Mouse (Mus musculus): ENCODE data around the gene Man1a. TPM values are rescaled to one million over a fixed set of nuclear protein-coding genes. Genes with fewer than 3 reads are reported as not detected.

Gene Man1a
- polyA plus RNA-seq, 1 experiment from 2014 or later, result 3.0 TPM

- Histone ChIP-seq H3K9me3 (ENCODE audit: control insufficient read depth, low read length) (no peaks in the 10 kb centered on the region), H3K4me1 (replicated peaks; ENCODE audit: control insufficient read depth, insufficient read depth, low read length) (peaks cover 3% of the 10 kb centered on the region; the same call in 1 of the 2 replicates), H3K4me2 (ENCODE audit: low read depth, low read length) (no peak overlapping the region), H3K9ac (ENCODE audit: low read length) (no peak overlapping the region), H3K27me3 (ENCODE audit: control insufficient read depth, insufficient read depth, low read depth, low read length) (no peaks in the 10 kb centered on the region), H3K36me3 (ENCODE audit: control insufficient read depth, insufficient read depth, low read length) (no peaks in the 10 kb centered on the region), H3K4me3 (ENCODE audit: low read length) (no peak overlapping the region), H3K27ac (ENCODE audit: low read length) (no peak overlapping the region)
- 90% methylated on average over 5 of the region's 5 CpGs for WGBS
- ATAC-seq (ENCODE audit: low read depth), result no peak
Measured at GRCm38 (mm10) chr10:54069412-54069811, 7.0 kb downstream of the Man1a start.

GRCm38 (mm10) chr10:54066683-54067082 lies 9.7 kb downstream of the Man1a start:
- H3K9me3 ChIP-seq (ENCODE audit: control insufficient read depth, low read length), result no peaks in the 10 kb centered on the region
- H3K4me1 ChIP-seq (replicated peaks; ENCODE audit: control insufficient read depth, insufficient read depth, low read length), result no peaks in the 10 kb centered on the region

GRCm38 (mm10) chr10:54063551-54064260 lies 12.7 kb downstream of the Man1a start:
- H3K4me1 ChIP-seq (replicated peaks; ENCODE audit: control insufficient read depth, insufficient read depth, low read length), result no peaks in the 10 kb centered on the region
- no peak overlapping the region for H3K27ac ChIP-seq (ENCODE audit: low read length)
- no peak overlapping the region for H3K9ac ChIP-seq (ENCODE audit: low read length)
- H3K4me2 ChIP-seq (ENCODE audit: low read depth, low read length), result no peak overlapping the region
- H3K4me3 ChIP-seq (ENCODE audit: low read length), result no peak overlapping the region
- WGBS, result 51% methylated on average over 8 of the region's 8 CpGs
- no peaks in the 10 kb centered on the region for H3K27me3 ChIP-seq (ENCODE audit: control insufficient read depth, insufficient read depth, low read depth, low read length)
- no peaks in the 10 kb centered on the region for H3K36me3 ChIP-seq (ENCODE audit: control insufficient read depth, insufficient read depth, low read length)
- no peaks in the 10 kb centered on the region for H3K9me3 ChIP-seq (ENCODE audit: control insufficient read depth, low read length)
- ATAC-seq (ENCODE audit: low read depth), result no peak

More at GRCm38 (mm10) chr10:54066683-54067082, 9.7 kb downstream of the Man1a start:
- no peak overlapping the region for H3K27ac ChIP-seq (ENCODE audit: low read length)
- no peaks in the 10 kb centered on the region for H3K27me3 ChIP-seq (ENCODE audit: control insufficient read depth, insufficient read depth, low read depth, low read length)
- no peak for ATAC-seq (ENCODE audit: low read depth)
- H3K36me3 ChIP-seq (ENCODE audit: control insufficient read depth, insufficient read depth, low read length), result no peaks in the 10 kb centered on the region
- H3K4me2 ChIP-seq (ENCODE audit: low read depth, low read length), result no peak overlapping the region
- no peak overlapping the region for H3K9ac ChIP-seq (ENCODE audit: low read length)
- H3K4me3 ChIP-seq (ENCODE audit: low read length), result no peak overlapping the region

GRCm38 (mm10) chr10:54062835-54063234 lies 13.6 kb downstream of the Man1a start:
- no peak overlapping the region for H3K9ac ChIP-seq (ENCODE audit: low read length)
- no peak overlapping the region for H3K27ac ChIP-seq (ENCODE audit: low read length)
- H3K27me3 ChIP-seq (ENCODE audit: control insufficient read depth, insufficient read depth, low read depth, low read length), result no peaks in the 10 kb centered on the region
- no peak for ATAC-seq (ENCODE audit: low read depth)
- WGBS, result 83% methylated on average over 11 of the region's 11 CpGs
- no peaks in the 10 kb centered on the region for H3K4me1 ChIP-seq (replicated peaks; ENCODE audit: control insufficient read depth, insufficient read depth, low read length)
- H3K9me3 ChIP-seq (ENCODE audit: control insufficient read depth, low read length), result no peaks in the 10 kb centered on the region
- no peak overlapping the region for H3K4me2 ChIP-seq (ENCODE audit: low read depth, low read length)
- H3K36me3 ChIP-seq (ENCODE audit: control insufficient read depth, insufficient read depth, low read length), result no peaks in the 10 kb centered on the region
- no peak overlapping the region for H3K4me3 ChIP-seq (ENCODE audit: low read length)

- Histone ChIP-seq H3K27me3 (ENCODE audit: control insufficient read depth, insufficient read depth, low read depth, low read length) (no peaks in the 10 kb centered on the region), H3K9ac (ENCODE audit: low read length) (no peak overlapping the region), H3K4me2 (ENCODE audit: low read depth, low read length) (no peak overlapping the region), H3K9me3 (ENCODE audit: control insufficient read depth, low read length) (no peaks in the 10 kb centered on the region), H3K4me3 (ENCODE audit: low read length) (no peak overlapping the region), H3K36me3 (ENCODE audit: control insufficient read depth, insufficient read depth, low read length) (no peaks in the 10 kb centered on the region), H3K27ac (ENCODE audit: low read length) (no peak overlapping the region), H3K4me1 (replicated peaks; ENCODE audit: control insufficient read depth, insufficient read depth, low read length) (no peaks in the 10 kb centered on the region)
- 90% methylated on average over 4 of the region's 4 CpGs for WGBS
- no peak for ATAC-seq (ENCODE audit: low read depth)
Measured at GRCm38 (mm10) chr10:54061159-54061558, 15.2 kb downstream of the Man1a start.

- Histone ChIP-seq H3K27ac (ENCODE audit: low read length) (no peak overlapping the region), H3K4me2 (ENCODE audit: low read depth, low read length) (no peak overlapping the region), H3K36me3 (ENCODE audit: control insufficient read depth, insufficient read depth, low read length) (no peaks in the 10 kb centered on the region), H3K4me1 (replicated peaks; ENCODE audit: control insufficient read depth, insufficient read depth, low read length) (no peaks in the 10 kb centered on the region), H3K4me3 (ENCODE audit: low read length) (no peak overlapping the region), H3K9ac (ENCODE audit: low read length) (no peak overlapping the region), H3K9me3 (ENCODE audit: control insufficient read depth, low read length) (no peaks in the 10 kb centered on the region), H3K27me3 (ENCODE audit: control insufficient read depth, insufficient read depth, low read depth, low read length) (no peaks in the 10 kb centered on the region)
- ATAC-seq (ENCODE audit: low read depth), result no peak
- whole genome bisulfite sequencing, result 77% methylated on average over 7 of the region's 7 CpGs
Measured at GRCm38 (mm10) chr10:54060587-54060986, 15.8 kb downstream of the Man1a start.

GRCm38 (mm10) chr10:54059679-54060249 lies 16.6 kb downstream of the Man1a start:
- 41% methylated on average over 6 of the region's 6 CpGs for WGBS
- Histone ChIP-seq H3K27me3 (ENCODE audit: control insufficient read depth, insufficient read depth, low read depth, low read length) (no peaks in the 10 kb centered on the region), H3K36me3 (ENCODE audit: control insufficient read depth, insufficient read depth, low read length) (no peaks in the 10 kb centered on the region), H3K9ac (ENCODE audit: low read length) (no peak overlapping the region), H3K4me3 (ENCODE audit: low read length) (no peak overlapping the region), H3K9me3 (ENCODE audit: control insufficient read depth, low read length) (no peaks in the 10 kb centered on the region), H3K27ac (ENCODE audit: low read length) (no peak overlapping the region), H3K4me1 (replicated peaks; ENCODE audit: control insufficient read depth, insufficient read depth, low read length) (no peaks in the 10 kb centered on the region), H3K4me2 (ENCODE audit: low read depth, low read length) (no peak overlapping the region)
- ATAC-seq (ENCODE audit: low read depth), result no peak

- no peaks in the 10 kb centered on the region for H3K27me3 ChIP-seq (ENCODE audit: control insufficient read depth, insufficient read depth, low read depth, low read length)
- H3K4me1 ChIP-seq (replicated peaks; ENCODE audit: control insufficient read depth, insufficient read depth, low read length), result no peaks in the 10 kb centered on the region
- WGBS, result 14% methylated on average over 3 of the region's 3 CpGs
- H3K27ac ChIP-seq (ENCODE audit: low read length), result no peak overlapping the region
- H3K36me3 ChIP-seq (ENCODE audit: control insufficient read depth, insufficient read depth, low read length), result no peaks in the 10 kb centered on the region
- no peak overlapping the region for H3K4me2 ChIP-seq (ENCODE audit: low read depth, low read length)
- no peak overlapping the region for H3K9ac ChIP-seq (ENCODE audit: low read length)
- no peaks in the 10 kb centered on the region for H3K9me3 ChIP-seq (ENCODE audit: control insufficient read depth, low read length)
- H3K4me3 ChIP-seq (ENCODE audit: low read length), result no peak overlapping the region
- no peak for ATAC-seq (ENCODE audit: low read depth)
Measured at GRCm38 (mm10) chr10:54059092-54059496, 17.3 kb downstream of the Man1a start.

GRCm38 (mm10) chr10:54058657-54059056 lies 17.8 kb downstream of the Man1a start:
- no peaks in the 10 kb centered on the region for H3K4me1 ChIP-seq (replicated peaks; ENCODE audit: control insufficient read depth, insufficient read depth, low read length)
- H3K36me3 ChIP-seq (ENCODE audit: control insufficient read depth, insufficient read depth, low read length), result no peaks in the 10 kb centered on the region
- H3K27me3 ChIP-seq (ENCODE audit: control insufficient read depth, insufficient read depth, low read depth, low read length), result no peaks in the 10 kb centered on the region
- H3K4me2 ChIP-seq (ENCODE audit: low read depth, low read length), result no peak overlapping the region
- no peak overlapping the region for H3K4me3 ChIP-seq (ENCODE audit: low read length)
- no peak for ATAC-seq (ENCODE audit: low read depth)
- no peak overlapping the region for H3K27ac ChIP-seq (ENCODE audit: low read length)
- H3K9me3 ChIP-seq (ENCODE audit: control insufficient read depth, low read length), result no peaks in the 10 kb centered on the region
- WGBS, result 42% methylated on average over 3 of the region's 3 CpGs
- H3K9ac ChIP-seq (ENCODE audit: low read length), result no peak overlapping the region

Measured in lung, embryonic 16.5 days (tissue).